Mouse (Mus musculus): ENCODE data around the gene Tmem259. TPM values are rescaled to one million over a fixed set of nuclear protein-coding genes. Genes with fewer than 3 reads are reported as not detected.
A peak's percentile ranks its signal among the peaks of the same experiment; 100 is the strongest.

Tmem259 gene
- polyA plus RNA-seq, 1 experiment: 262 TPM

DNA sequence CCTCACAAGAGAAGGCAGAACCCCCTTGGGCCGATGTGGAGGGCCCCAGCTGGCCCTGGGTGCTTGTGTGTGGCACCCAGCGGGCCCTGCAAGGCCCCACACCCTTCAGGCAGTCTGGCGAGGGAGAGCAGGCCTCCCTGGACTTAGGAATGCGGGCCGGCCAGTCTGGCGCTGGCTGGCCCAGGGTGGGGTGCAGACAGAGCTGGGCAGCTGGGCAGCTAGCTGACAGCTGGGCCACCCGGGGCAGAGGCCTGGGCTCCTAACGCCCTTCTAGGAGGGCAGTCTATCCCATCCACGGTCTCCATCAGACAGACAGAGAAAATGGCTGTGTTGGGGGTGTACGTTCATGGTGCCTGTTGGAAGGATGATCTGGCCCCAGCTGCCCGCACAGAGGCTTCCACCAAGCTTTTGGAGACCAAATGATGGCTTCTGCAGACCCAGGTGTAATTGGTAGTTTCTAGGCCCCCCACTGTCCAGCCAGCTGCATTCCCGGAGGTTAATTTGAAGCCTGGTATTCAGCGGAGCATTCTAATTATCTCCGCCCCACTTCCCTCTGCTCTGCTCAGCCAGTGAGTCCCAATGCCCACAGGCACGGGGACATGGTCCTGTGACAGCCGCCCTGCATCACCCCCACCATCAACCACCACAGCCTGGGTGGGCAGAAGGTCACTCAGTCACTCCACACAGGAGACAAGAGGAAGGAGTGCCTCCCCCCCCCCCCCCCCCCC lies 38.5 kb downstream of the Tmem259 start:
- peak overlapping the region; percentile 76 for H3K27ac ChIP-seq (ENCODE audit: insufficient read depth, low read depth, low read length)
- H3K4me3 ChIP-seq (ENCODE audit: insufficient read depth, low read depth, low read length): no peak overlapping the region
- H3K27me3 ChIP-seq (replicated peaks; ENCODE audit: control insufficient read depth, insufficient read depth, low read length): no peaks in the 10 kb centered on the region
- no peak for TF ChIP-seq POLR2A (IDR thresholded peaks at IDR 0.05; ENCODE audit: low read depth, low read length)
- no peak for TF ChIP-seq CTCF (conservative IDR thresholded peaks at IDR 0.05; ENCODE audit: insufficient read depth, insufficient read length, low read depth, low read length)
- H3K4me1 ChIP-seq (ENCODE audit: control insufficient read depth, insufficient read depth, low read length): peaks cover 20% of the 10 kb centered on the region; the same call in 1 of the 2 replicates
- no peaks in the 10 kb centered on the region for H3K36me3 ChIP-seq (ENCODE audit: control insufficient read depth, insufficient read depth, low read length)
- peak; percentile 82 for DNase-seq
- 27% methylated on average over 16 of the region's 16 CpGs for WGBS

GRCm38 (mm10) chr10:79943471-79943901 lies 40.6 kb downstream of the Tmem259 start:
- WGBS: 46% methylated on average over 9 of the region's 9 CpGs
- Histone ChIP-seq H3K4me3 (ENCODE audit: insufficient read depth, low read depth, low read length) (no peak overlapping the region), H3K27me3 (replicated peaks; ENCODE audit: control insufficient read depth, insufficient read depth, low read length) (no peaks in the 10 kb centered on the region), H3K4me1 (ENCODE audit: control insufficient read depth, insufficient read depth, low read length) (peaks cover 29% of the 10 kb centered on the region), H3K36me3 (ENCODE audit: control insufficient read depth, insufficient read depth, low read length) (no peaks in the 10 kb centered on the region), H3K27ac (ENCODE audit: insufficient read depth, low read depth, low read length) (peak overlapping the region; percentile 76; the same call in 1 of the 2 replicates)
- no peak for DNase-seq
- TF ChIP-seq CTCF (conservative IDR thresholded peaks at IDR 0.05; ENCODE audit: insufficient read depth, insufficient read length, low read depth, low read length) (no peak), POLR2A (IDR thresholded peaks at IDR 0.05; ENCODE audit: low read depth, low read length) (no peak)

DNA sequence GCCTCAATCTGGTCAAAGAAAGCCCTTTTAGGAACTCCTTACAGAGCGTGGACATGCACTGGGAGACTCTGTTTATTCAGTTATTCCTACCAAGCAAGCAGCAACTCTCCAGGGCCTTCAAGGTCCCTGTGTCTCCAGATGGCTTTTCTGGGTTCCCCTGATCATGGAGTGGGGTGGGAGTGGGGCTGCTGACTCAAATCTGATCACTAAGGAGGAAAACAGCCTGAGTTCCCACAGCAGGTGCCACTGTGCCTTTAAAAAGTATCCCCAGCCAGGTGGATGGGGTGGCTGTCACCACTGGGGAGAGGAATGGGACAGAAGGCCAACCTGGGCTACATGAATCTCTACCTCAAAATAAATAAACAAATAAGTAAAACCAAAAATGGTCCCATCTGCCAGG lies 41.1 kb downstream of the Tmem259 start:
- Histone ChIP-seq H3K27ac (ENCODE audit: insufficient read depth, low read depth, low read length) (no peak overlapping the region), H3K27me3 (replicated peaks; ENCODE audit: control insufficient read depth, insufficient read depth, low read length) (no peaks in the 10 kb centered on the region), H3K4me3 (ENCODE audit: insufficient read depth, low read depth, low read length) (no peak overlapping the region), H3K36me3 (ENCODE audit: control insufficient read depth, insufficient read depth, low read length) (no peaks in the 10 kb centered on the region), H3K4me1 (ENCODE audit: control insufficient read depth, insufficient read depth, low read length) (peaks cover 30% of the 10 kb centered on the region)
- no peak for TF ChIP-seq POLR2A (IDR thresholded peaks at IDR 0.05; ENCODE audit: low read depth, low read length)
- TF ChIP-seq CTCF (conservative IDR thresholded peaks at IDR 0.05; ENCODE audit: insufficient read depth, insufficient read length, low read depth, low read length): no peak
- whole genome bisulfite sequencing: 83% methylated on average over 1 of the region's 1 CpGs
- DNase-seq: no peak

DNA sequence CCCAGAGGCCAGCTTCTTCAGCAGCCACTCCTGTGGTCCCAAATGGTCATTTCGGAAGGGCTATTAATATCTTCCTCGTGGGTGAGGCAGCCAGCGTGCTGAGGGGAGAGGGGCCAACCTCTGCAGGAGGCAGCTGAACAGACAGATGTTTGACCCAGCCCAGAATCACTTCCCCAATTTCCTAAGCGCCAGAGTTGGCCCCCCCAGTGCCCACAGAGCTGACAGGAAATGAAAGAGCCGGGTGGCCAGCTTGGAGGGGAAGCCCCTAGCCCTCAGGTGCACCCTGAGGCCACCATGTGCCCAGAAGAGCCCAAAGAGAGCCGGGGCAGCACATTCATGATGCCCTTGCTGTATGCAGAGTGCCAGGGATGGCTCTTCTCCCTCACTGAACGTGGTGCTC lies 43.4 kb downstream of the Tmem259 start:
- no peak for DNase-seq
- Histone ChIP-seq H3K4me3 (ENCODE audit: insufficient read depth, low read depth, low read length) (no peak overlapping the region), H3K27ac (ENCODE audit: insufficient read depth, low read depth, low read length) (no peak overlapping the region), H3K36me3 (ENCODE audit: control insufficient read depth, insufficient read depth, low read length) (no peaks in the 10 kb centered on the region), H3K27me3 (replicated peaks; ENCODE audit: control insufficient read depth, insufficient read depth, low read length) (no peaks in the 10 kb centered on the region), H3K4me1 (ENCODE audit: control insufficient read depth, insufficient read depth, low read length) (peaks cover 51% of the 10 kb centered on the region)
- no peak for TF ChIP-seq POLR2A (IDR thresholded peaks at IDR 0.05; ENCODE audit: low read depth, low read length)
- no peak for TF ChIP-seq CTCF (conservative IDR thresholded peaks at IDR 0.05; ENCODE audit: insufficient read depth, insufficient read length, low read depth, low read length)
- 50% methylated on average over 7 of the region's 7 CpGs for WGBS

- Histone ChIP-seq H3K36me3 (ENCODE audit: control insufficient read depth, insufficient read depth, low read length) (no peaks in the 10 kb centered on the region), H3K27me3 (replicated peaks; ENCODE audit: control insufficient read depth, insufficient read depth, low read length) (no peaks in the 10 kb centered on the region), H3K4me3 (ENCODE audit: insufficient read depth, low read depth, low read length) (no peak overlapping the region), H3K4me1 (ENCODE audit: control insufficient read depth, insufficient read depth, low read length) (peaks cover 62% of the 10 kb centered on the region), H3K27ac (ENCODE audit: insufficient read depth, low read depth, low read length) (peak overlapping the region; percentile 52; the same call in 1 of the 2 replicates)
- DNase-seq: peak; percentile 79
- WGBS: 41% methylated on average over 11 of the region's 11 CpGs
- TF ChIP-seq POLR2A (IDR thresholded peaks at IDR 0.05; ENCODE audit: low read depth, low read length): no peak
- no peak for TF ChIP-seq CTCF (conservative IDR thresholded peaks at IDR 0.05; ENCODE audit: insufficient read depth, insufficient read length, low read depth, low read length)
Observed at GRCm38 (mm10) chr10:79937775-79938526, 46.2 kb downstream of the Tmem259 start.

DNA sequence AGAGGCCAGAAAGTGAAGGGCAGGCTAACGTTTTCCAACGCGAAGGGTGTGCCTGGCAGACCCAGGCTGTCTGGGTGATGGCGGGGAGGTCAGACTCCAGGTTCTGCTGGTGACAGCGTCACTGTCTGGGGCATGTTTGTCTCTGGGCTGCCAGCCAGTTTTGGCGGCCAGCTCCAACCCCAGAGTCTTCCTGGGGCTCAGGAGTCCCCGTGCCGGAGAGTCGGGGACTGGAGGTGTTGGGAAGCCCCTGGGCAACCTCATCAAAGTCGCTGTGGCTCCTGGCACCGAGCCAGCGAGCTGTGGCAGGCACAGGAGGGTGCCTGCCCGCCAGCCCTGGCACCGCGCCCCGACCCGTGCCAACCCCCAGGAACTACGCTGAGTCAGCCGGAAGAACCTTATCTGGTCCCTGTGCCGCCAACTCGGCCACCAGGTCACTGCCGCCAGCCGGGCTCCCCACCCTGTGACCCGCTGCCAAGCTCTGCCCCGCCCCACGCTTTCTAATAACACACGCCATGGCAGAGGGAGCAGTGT lies 47.2 kb downstream of the Tmem259 start:
- peaks cover 62% of the 10 kb centered on the region for H3K4me1 ChIP-seq (ENCODE audit: control insufficient read depth, insufficient read depth, low read length)
- 12% methylated on average over 27 of the region's 27 CpGs for WGBS
- TF ChIP-seq CTCF (conservative IDR thresholded peaks at IDR 0.05; ENCODE audit: insufficient read depth, insufficient read length, low read depth, low read length) (no peak), POLR2A (IDR thresholded peaks at IDR 0.05; ENCODE audit: low read depth, low read length) (no peak)
- H3K27me3 ChIP-seq (replicated peaks; ENCODE audit: control insufficient read depth, insufficient read depth, low read length): no peaks in the 10 kb centered on the region
- peak overlapping the region; percentile 76 for H3K27ac ChIP-seq (ENCODE audit: insufficient read depth, low read depth, low read length)
- DNase-seq: peak; percentile 89
- no peaks in the 10 kb centered on the region for H3K36me3 ChIP-seq (ENCODE audit: control insufficient read depth, insufficient read depth, low read length)
- no peak overlapping the region for H3K4me3 ChIP-seq (ENCODE audit: insufficient read depth, low read depth, low read length)
